Mouse (Mus musculus): ENCODE measurements around the gene Olfr763. TPM values are rescaled to one million over a fixed set of nuclear protein-coding genes. Genes with fewer than 3 reads are reported as not detected.
"Not testable (repeated sequence)": the region's sequence is repeated elsewhere in the genome, so short reads cannot be mapped to it uniquely, and the experiment has no call there.

Gene Olfr763
- polyA plus RNA-seq, 1 experiment from 2014 or later: not detected

- H3K9me3 ChIP-seq (ENCODE audit: control insufficient read depth, low read length); H3K27ac ChIP-seq (ENCODE audit: low read length); H3K36me3 ChIP-seq (ENCODE audit: control insufficient read depth, insufficient read depth); H3K4me1 ChIP-seq (replicated peaks; ENCODE audit: control insufficient read depth, insufficient read depth, low read length); H3K4me2 ChIP-seq (ENCODE audit: low read length); H3K27me3 ChIP-seq (replicated peaks; ENCODE audit: control insufficient read depth, insufficient read depth, low read length); H3K9ac ChIP-seq (replicated peaks; ENCODE audit: low read depth, low read length); ATAC-seq; H3K4me3 ChIP-seq (replicated peaks; ENCODE audit: low read length): not testable (repeated sequence)
- WGBS: 67% methylated on average over 1 of the region's 1 CpGs
These were observed 21.5 kb upstream of the Olfr763 start, which contains the start of gene Olfr9 for GRCm38 (mm10) chr10:128989131-128989530. Gene Olfr9, plus strand, starts transcription at chr10:128989431.

GRCm38 (mm10) chr10:128990129-128990850 is 20.3 kb upstream of the Olfr763 start:
- not testable (repeated sequence) for ATAC-seq; H3K36me3 ChIP-seq (ENCODE audit: control insufficient read depth, insufficient read depth); H3K9ac ChIP-seq (replicated peaks; ENCODE audit: low read depth, low read length); H3K27me3 ChIP-seq (replicated peaks; ENCODE audit: control insufficient read depth, insufficient read depth, low read length); H3K4me1 ChIP-seq (replicated peaks; ENCODE audit: control insufficient read depth, insufficient read depth, low read length); H3K4me3 ChIP-seq (replicated peaks; ENCODE audit: low read length); H3K27ac ChIP-seq (ENCODE audit: low read length); H3K4me2 ChIP-seq (ENCODE audit: low read length); H3K9me3 ChIP-seq (ENCODE audit: control insufficient read depth, low read length)
- 71% methylated on average over 7 of the region's 10 CpGs for WGBS

- no peaks in the 10 kb centered on the region for H3K9me3 ChIP-seq (ENCODE audit: control insufficient read depth, low read length)
- H3K4me2 ChIP-seq (ENCODE audit: low read length): no peak overlapping the region
- no peaks in the 10 kb centered on the region for H3K36me3 ChIP-seq (ENCODE audit: control insufficient read depth, insufficient read depth)
- ATAC-seq: no peak
- H3K27ac ChIP-seq (ENCODE audit: low read length): no peak overlapping the region
- H3K4me3 ChIP-seq (replicated peaks; ENCODE audit: low read length): no peak overlapping the region
- no peak overlapping the region for H3K9ac ChIP-seq (replicated peaks; ENCODE audit: low read depth, low read length)
- H3K27me3 ChIP-seq (replicated peaks; ENCODE audit: control insufficient read depth, insufficient read depth, low read length): no peaks in the 10 kb centered on the region
- H3K4me1 ChIP-seq (replicated peaks; ENCODE audit: control insufficient read depth, insufficient read depth, low read length): no peaks in the 10 kb centered on the region
These were observed 19.6 kb upstream of the Olfr763 start for GRCm38 (mm10) chr10:128990994-128991393.

GRCm38 (mm10) chr10:128995796-128996195 is 14.8 kb upstream of the Olfr763 start:
- H3K4me3 ChIP-seq (replicated peaks; ENCODE audit: low read length): no peak overlapping the region
- no peak overlapping the region for H3K27ac ChIP-seq (ENCODE audit: low read length)
- 86% methylated on average over 1 of the region's 1 CpGs for WGBS
- H3K9me3 ChIP-seq (ENCODE audit: control insufficient read depth, low read length): no peaks in the 10 kb centered on the region
- no peaks in the 10 kb centered on the region for H3K4me1 ChIP-seq (replicated peaks; ENCODE audit: control insufficient read depth, insufficient read depth, low read length)
- H3K4me2 ChIP-seq (ENCODE audit: low read length): no peak overlapping the region
- H3K9ac ChIP-seq (replicated peaks; ENCODE audit: low read depth, low read length): no peak overlapping the region
- H3K27me3 ChIP-seq (replicated peaks; ENCODE audit: control insufficient read depth, insufficient read depth, low read length): no peaks in the 10 kb centered on the region
- no peak for ATAC-seq
- no peaks in the 10 kb centered on the region for H3K36me3 ChIP-seq (ENCODE audit: control insufficient read depth, insufficient read depth)

DNA sequence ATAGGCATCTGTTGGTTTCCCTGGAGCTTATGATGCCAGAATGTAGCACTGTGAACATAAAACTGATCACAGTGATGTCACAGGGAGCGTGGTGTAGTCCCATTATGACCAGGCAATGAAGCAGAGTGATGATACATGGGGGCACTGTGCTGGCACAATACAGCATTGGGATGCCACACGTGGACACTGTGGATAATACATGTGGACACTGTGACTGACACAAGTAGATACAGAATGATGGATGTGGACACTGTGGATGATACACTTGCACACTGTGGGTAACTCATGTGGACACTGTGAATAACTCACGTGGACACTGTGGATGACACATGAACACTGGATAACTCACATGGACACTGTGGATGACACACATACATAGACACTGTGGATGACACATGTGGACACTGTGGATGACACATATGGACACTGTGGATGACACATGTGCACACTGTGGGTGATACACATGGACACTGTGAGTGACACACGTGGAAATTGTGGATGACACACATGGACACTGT is 14.0 kb upstream of the Olfr763 start:
- Histone ChIP-seq H3K27me3 (replicated peaks; ENCODE audit: control insufficient read depth, insufficient read depth, low read length) (no peaks in the 10 kb centered on the region), H3K4me3 (replicated peaks; ENCODE audit: low read length) (no peak overlapping the region), H3K4me1 (replicated peaks; ENCODE audit: control insufficient read depth, insufficient read depth, low read length) (no peaks in the 10 kb centered on the region), H3K9ac (replicated peaks; ENCODE audit: low read depth, low read length) (no peak overlapping the region), H3K36me3 (ENCODE audit: control insufficient read depth, insufficient read depth) (no peaks in the 10 kb centered on the region), H3K4me2 (ENCODE audit: low read length) (no peak overlapping the region), H3K27ac (ENCODE audit: low read length) (no peak overlapping the region), H3K9me3 (ENCODE audit: control insufficient read depth, low read length) (no peaks in the 10 kb centered on the region)
- WGBS: 75% methylated on average over 4 of the region's 4 CpGs
- no peak for ATAC-seq

GRCm38 (mm10) chr10:129004032-129004920 is 6.3 kb upstream of the Olfr763 start:
- Histone ChIP-seq H3K4me3 (replicated peaks; ENCODE audit: low read length) (no peak overlapping the region), H3K4me2 (ENCODE audit: low read length) (no peak overlapping the region), H3K36me3 (ENCODE audit: control insufficient read depth, insufficient read depth) (no peaks in the 10 kb centered on the region), H3K9me3 (ENCODE audit: control insufficient read depth, low read length) (no peaks in the 10 kb centered on the region), H3K9ac (replicated peaks; ENCODE audit: low read depth, low read length) (no peak overlapping the region), H3K27ac (ENCODE audit: low read length) (no peak overlapping the region), H3K4me1 (replicated peaks; ENCODE audit: control insufficient read depth, insufficient read depth, low read length) (no peaks in the 10 kb centered on the region), H3K27me3 (replicated peaks; ENCODE audit: control insufficient read depth, insufficient read depth, low read length) (no peaks in the 10 kb centered on the region)
- no peak for ATAC-seq
- 68% methylated on average over 14 of the region's 14 CpGs for WGBS

GRCm38 (mm10) chr10:129011511-129011910 is 920 bp downstream of the Olfr763 start:
- H3K27me3 ChIP-seq (replicated peaks; ENCODE audit: control insufficient read depth, insufficient read depth, low read length); H3K9me3 ChIP-seq (ENCODE audit: control insufficient read depth, low read length); H3K4me2 ChIP-seq (ENCODE audit: low read length); H3K4me1 ChIP-seq (replicated peaks; ENCODE audit: control insufficient read depth, insufficient read depth, low read length); H3K27ac ChIP-seq (ENCODE audit: low read length); H3K9ac ChIP-seq (replicated peaks; ENCODE audit: low read depth, low read length); H3K36me3 ChIP-seq (ENCODE audit: control insufficient read depth, insufficient read depth); H3K4me3 ChIP-seq (replicated peaks; ENCODE audit: low read length); ATAC-seq: not testable (repeated sequence)
- WGBS: 73% methylated on average over 2 of the region's 5 CpGs

GRCm38 (mm10) chr10:129014477-129014876 is 3.9 kb downstream of the Olfr763 start:
- no peaks in the 10 kb centered on the region for H3K4me1 ChIP-seq (replicated peaks; ENCODE audit: control insufficient read depth, insufficient read depth, low read length)
- H3K36me3 ChIP-seq (ENCODE audit: control insufficient read depth, insufficient read depth): no peaks in the 10 kb centered on the region
- no peaks in the 10 kb centered on the region for H3K9me3 ChIP-seq (ENCODE audit: control insufficient read depth, low read length)
- H3K27me3 ChIP-seq (replicated peaks; ENCODE audit: control insufficient read depth, insufficient read depth, low read length): no peaks in the 10 kb centered on the region
- no peak overlapping the region for H3K27ac ChIP-seq (ENCODE audit: low read length)
- no peak overlapping the region for H3K4me2 ChIP-seq (ENCODE audit: low read length)
- H3K9ac ChIP-seq (replicated peaks; ENCODE audit: low read depth, low read length): no peak overlapping the region
- H3K4me3 ChIP-seq (replicated peaks; ENCODE audit: low read length): no peak overlapping the region
- no peak for ATAC-seq

DNA sequence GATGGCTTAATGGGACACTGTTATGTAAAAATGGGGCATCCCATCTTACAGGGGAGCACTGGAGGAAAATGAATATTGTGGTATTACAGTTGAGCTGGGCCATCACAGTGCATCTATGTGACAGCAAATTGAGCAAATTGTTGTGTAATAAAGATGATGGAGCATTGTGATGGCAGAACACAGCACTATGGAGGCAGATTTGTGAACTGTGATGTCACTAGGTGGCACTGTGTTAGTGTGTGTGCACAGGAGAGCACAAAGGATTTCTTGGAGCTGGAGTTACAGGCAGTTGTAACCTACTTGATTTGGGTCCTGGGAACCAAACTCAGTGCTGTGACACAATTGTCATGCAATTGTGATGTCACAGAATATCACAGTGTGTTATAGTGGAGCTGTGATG is 12.7 kb downstream of the Olfr763 start:
- H3K36me3 ChIP-seq (ENCODE audit: control insufficient read depth, insufficient read depth): no peaks in the 10 kb centered on the region
- H3K4me3 ChIP-seq (replicated peaks; ENCODE audit: low read length): no peak overlapping the region
- ATAC-seq: no peak
- H3K27ac ChIP-seq (ENCODE audit: low read length): no peak overlapping the region
- no peak overlapping the region for H3K9ac ChIP-seq (replicated peaks; ENCODE audit: low read depth, low read length)
- no peak overlapping the region for H3K4me2 ChIP-seq (ENCODE audit: low read length)
- no peaks in the 10 kb centered on the region for H3K9me3 ChIP-seq (ENCODE audit: control insufficient read depth, low read length)
- no peaks in the 10 kb centered on the region for H3K27me3 ChIP-seq (replicated peaks; ENCODE audit: control insufficient read depth, insufficient read depth, low read length)
- no peaks in the 10 kb centered on the region for H3K4me1 ChIP-seq (replicated peaks; ENCODE audit: control insufficient read depth, insufficient read depth, low read length)
